Mouse (Mus musculus): ENCODE results near the gene Fam111a. TPM values are rescaled to one million over a fixed set of nuclear protein-coding genes. Genes with fewer than 3 reads are reported as not detected.

The Fam111a gene
- polyA plus RNA-seq, 1 experiment from 2014 or later, result 28.7 TPM

GRCm38 (mm10) chr19:12571687-12572086 lies 26.1 kb downstream of the Fam111a start:
- Histone ChIP-seq H3K4me1 (replicated peaks; ENCODE audit: control insufficient read depth, insufficient read depth, low read length) (peaks cover 2% of the 10 kb centered on the region), H3K36me3 (ENCODE audit: control insufficient read depth, insufficient read depth, low read length) (no peaks in the 10 kb centered on the region), H3K4me2 (ENCODE audit: low read depth, low read length, severe bottlenecking) (no peak overlapping the region), H3K4me3 (ENCODE audit: low read depth, low read length) (no peak overlapping the region), H3K27me3 (ENCODE audit: control insufficient read depth, insufficient read depth, low read length) (no peaks in the 10 kb centered on the region), H3K27ac (ENCODE audit: low read depth, low read length) (no peak overlapping the region), H3K9me3 (ENCODE audit: control insufficient read depth, low read length) (no peaks in the 10 kb centered on the region), H3K9ac (ENCODE audit: low read length) (no peak overlapping the region)
- 87% methylated on average over 1 of the region's 1 CpGs for WGBS
- no peak for DNase-seq (ENCODE audit: low spot score)
- no peak for ATAC-seq (replicated peaks; ENCODE audit: low FRiP score)

DNA sequence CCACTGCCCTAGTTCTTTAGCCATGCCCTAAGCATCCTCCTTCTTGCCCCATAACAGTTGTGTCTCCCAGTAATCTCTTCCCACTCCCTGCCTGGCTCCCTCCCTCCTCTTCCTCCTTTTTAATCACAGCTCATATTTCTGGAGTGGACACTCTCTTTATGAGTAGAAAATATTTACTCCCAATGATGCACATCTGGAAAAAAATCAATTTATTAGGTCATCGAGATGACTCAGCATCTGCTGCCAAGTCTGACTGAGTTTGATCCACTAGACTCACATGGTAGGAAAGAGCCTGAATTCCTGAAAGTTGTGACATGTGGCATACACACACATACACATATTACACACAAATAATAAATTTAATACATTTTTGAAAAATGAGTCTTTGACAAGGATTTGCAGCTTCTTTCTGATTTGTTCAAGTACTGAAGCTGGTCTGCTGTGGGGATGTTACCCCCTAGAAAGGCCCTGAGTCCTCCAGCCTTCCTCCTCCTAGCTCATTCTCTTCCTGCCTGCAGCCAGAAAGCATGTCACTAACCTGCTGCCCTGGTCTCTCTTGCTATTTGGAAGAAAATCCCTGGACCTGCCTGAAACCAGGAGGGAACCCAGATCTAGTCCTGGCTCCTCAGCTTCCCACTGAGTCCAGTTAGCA lies 27.2 kb downstream of the Fam111a start:
- Histone ChIP-seq H3K9me3 (ENCODE audit: control insufficient read depth, low read length) (no peaks in the 10 kb centered on the region), H3K4me1 (replicated peaks; ENCODE audit: control insufficient read depth, insufficient read depth, low read length) (peaks cover 2% of the 10 kb centered on the region), H3K9ac (ENCODE audit: low read length) (peak overlapping the region; percentile 41; the same call in 1 of the 2 replicates), H3K4me3 (ENCODE audit: low read depth, low read length) (no peak overlapping the region), H3K36me3 (ENCODE audit: control insufficient read depth, insufficient read depth, low read length) (no peaks in the 10 kb centered on the region; the same call in 1 of the 2 replicates), H3K27ac (ENCODE audit: low read depth, low read length) (no peak overlapping the region), H3K4me2 (ENCODE audit: low read depth, low read length, severe bottlenecking) (peak overlapping the region; percentile 45; the same call in 1 of the 2 replicates), H3K27me3 (ENCODE audit: control insufficient read depth, insufficient read depth, low read length) (no peaks in the 10 kb centered on the region)
- 86% methylated on average over 1 of the region's 1 CpGs for WGBS
- DNase-seq (ENCODE audit: low spot score), result no peak
- ATAC-seq (replicated peaks; ENCODE audit: low FRiP score), result peak; percentile 56; the same call in 1 of the 2 replicates

- peak overlapping the region; percentile 31 for H3K4me3 ChIP-seq (ENCODE audit: low read depth, low read length)
- H3K27ac ChIP-seq (ENCODE audit: low read depth, low read length), result no peak overlapping the region
- ATAC-seq (replicated peaks; ENCODE audit: low FRiP score), result peak; percentile 100
- WGBS, result 8% methylated on average over 14 of the region's 14 CpGs
- no peaks in the 10 kb centered on the region for H3K27me3 ChIP-seq (ENCODE audit: control insufficient read depth, insufficient read depth, low read length)
- peak overlapping the region; percentile 45 for H3K4me2 ChIP-seq (ENCODE audit: low read depth, low read length, severe bottlenecking)
- peaks cover 2% of the 10 kb centered on the region for H3K4me1 ChIP-seq (replicated peaks; ENCODE audit: control insufficient read depth, insufficient read depth, low read length)
- DNase-seq (ENCODE audit: low spot score), result peak; percentile 87
- peak overlapping the region; percentile 48 for H3K9ac ChIP-seq (ENCODE audit: low read length)
- no peaks in the 10 kb centered on the region for H3K9me3 ChIP-seq (ENCODE audit: control insufficient read depth, low read length)
- peaks cover 4% of the 10 kb centered on the region; the same call in 1 of the 2 replicates for H3K36me3 ChIP-seq (ENCODE audit: control insufficient read depth, insufficient read depth, low read length)
Observed at GRCm38 (mm10) chr19:12573266-12574011, 27.9 kb downstream of the Fam111a start.

GRCm38 (mm10) chr19:12574012-12574407 lies 28.5 kb downstream of the Fam111a start:
- Histone ChIP-seq H3K27me3 (ENCODE audit: control insufficient read depth, insufficient read depth, low read length) (no peaks in the 10 kb centered on the region), H3K36me3 (ENCODE audit: control insufficient read depth, insufficient read depth, low read length) (peaks cover 4% of the 10 kb centered on the region; the same call in 1 of the 2 replicates), H3K4me1 (replicated peaks; ENCODE audit: control insufficient read depth, insufficient read depth, low read length) (peaks cover 2% of the 10 kb centered on the region), H3K9ac (ENCODE audit: low read length) (peak overlapping the region; percentile 48), H3K4me3 (ENCODE audit: low read depth, low read length) (peak overlapping the region; percentile 31), H3K27ac (ENCODE audit: low read depth, low read length) (no peak overlapping the region), H3K9me3 (ENCODE audit: control insufficient read depth, low read length) (no peaks in the 10 kb centered on the region), H3K4me2 (ENCODE audit: low read depth, low read length, severe bottlenecking) (peak overlapping the region; percentile 45)
- ATAC-seq (replicated peaks; ENCODE audit: low FRiP score) (no peak), DNase-seq (ENCODE audit: low spot score) (no peak)
- WGBS, result 21% methylated on average over 5 of the region's 5 CpGs

DNA sequence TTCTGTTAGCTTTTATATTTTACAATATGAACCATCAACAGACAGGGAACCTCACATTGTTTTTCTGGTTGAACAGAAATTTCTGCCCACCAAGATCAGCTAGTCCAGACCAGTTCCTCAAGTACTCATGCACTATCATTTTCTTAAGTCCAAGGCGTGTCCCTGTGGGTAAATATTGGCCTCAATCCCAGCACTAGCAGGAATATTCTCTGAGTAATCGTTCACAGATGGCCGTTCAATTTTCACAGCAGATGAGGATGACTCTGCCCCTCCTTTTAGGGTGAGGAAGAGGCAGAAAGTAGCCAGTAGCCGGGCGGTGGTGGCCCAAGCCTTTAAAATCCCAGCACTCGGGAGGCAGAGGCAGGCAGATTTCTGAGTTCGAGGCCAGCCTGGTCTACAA lies 29.6 kb downstream of the Fam111a start:
- 93% methylated on average over 7 of the region's 7 CpGs for WGBS
- Histone ChIP-seq H3K27me3 (ENCODE audit: control insufficient read depth, insufficient read depth, low read length) (no peaks in the 10 kb centered on the region), H3K4me1 (replicated peaks; ENCODE audit: control insufficient read depth, insufficient read depth, low read length) (peaks cover 2% of the 10 kb centered on the region), H3K27ac (ENCODE audit: low read depth, low read length) (no peak overlapping the region), H3K9ac (ENCODE audit: low read length) (no peak overlapping the region), H3K36me3 (ENCODE audit: control insufficient read depth, insufficient read depth, low read length) (peaks cover 4% of the 10 kb centered on the region; the same call in 1 of the 2 replicates), H3K9me3 (ENCODE audit: control insufficient read depth, low read length) (no peaks in the 10 kb centered on the region), H3K4me2 (ENCODE audit: low read depth, low read length, severe bottlenecking) (no peak overlapping the region), H3K4me3 (ENCODE audit: low read depth, low read length) (no peak overlapping the region)
- DNase-seq (ENCODE audit: low spot score), result no peak
- ATAC-seq (replicated peaks; ENCODE audit: low FRiP score), result no peak

DNA sequence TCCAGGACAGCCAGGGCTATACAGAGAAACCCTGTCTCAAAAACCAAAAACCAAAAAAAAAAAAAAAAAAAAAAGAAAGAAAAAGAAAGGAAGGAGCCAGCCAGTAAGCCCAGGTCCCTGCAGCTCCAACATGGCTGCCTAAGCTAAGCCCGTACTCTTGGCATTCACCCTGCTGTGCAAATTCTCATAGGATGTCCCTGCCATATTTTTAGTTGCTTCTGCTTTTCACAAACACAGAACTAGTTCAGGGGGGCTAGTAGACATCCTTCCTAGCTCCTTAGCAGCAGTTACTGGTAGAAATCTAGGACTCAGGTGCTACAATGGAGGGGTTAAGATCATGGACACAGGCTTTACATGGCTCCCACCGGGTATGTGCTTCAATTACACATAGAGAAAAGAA lies 30.0 kb downstream of the Fam111a start:
- no peaks in the 10 kb centered on the region for H3K27me3 ChIP-seq (ENCODE audit: control insufficient read depth, insufficient read depth, low read length)
- H3K9me3 ChIP-seq (ENCODE audit: control insufficient read depth, low read length), result no peaks in the 10 kb centered on the region
- peaks cover 2% of the 10 kb centered on the region for H3K4me1 ChIP-seq (replicated peaks; ENCODE audit: control insufficient read depth, insufficient read depth, low read length)
- no peak overlapping the region for H3K27ac ChIP-seq (ENCODE audit: low read depth, low read length)
- DNase-seq (ENCODE audit: low spot score) (no peak), ATAC-seq (replicated peaks; ENCODE audit: low FRiP score) (no peak)
- 86% methylated on average over 2 of the region's 2 CpGs for WGBS
- no peak overlapping the region for H3K4me2 ChIP-seq (ENCODE audit: low read depth, low read length, severe bottlenecking)
- no peak overlapping the region for H3K9ac ChIP-seq (ENCODE audit: low read length)
- H3K36me3 ChIP-seq (ENCODE audit: control insufficient read depth, insufficient read depth, low read length), result peaks cover 4% of the 10 kb centered on the region; the same call in 1 of the 2 replicates
- no peak overlapping the region for H3K4me3 ChIP-seq (ENCODE audit: low read depth, low read length)

DNA sequence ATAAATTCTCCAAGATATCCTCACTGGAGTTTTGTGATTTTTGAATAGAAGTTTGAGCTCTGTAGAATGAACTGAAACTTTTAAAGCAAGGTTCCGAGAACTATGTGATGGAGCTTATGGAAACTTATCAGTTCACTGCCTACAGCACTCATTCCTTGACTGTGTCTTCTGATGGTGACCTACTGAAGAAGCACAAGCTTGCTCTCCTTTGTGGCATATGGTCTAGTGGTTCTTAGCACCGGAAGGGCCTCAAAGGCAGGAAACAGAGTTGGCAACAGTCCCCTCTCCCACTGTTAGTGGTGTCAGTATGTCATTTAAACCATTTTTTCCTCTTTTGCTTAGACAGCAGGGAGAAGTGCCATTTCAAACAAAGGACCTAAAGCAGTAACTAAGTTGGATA lies 31.1 kb downstream of the Fam111a start:
- no peak overlapping the region for H3K4me2 ChIP-seq (ENCODE audit: low read depth, low read length, severe bottlenecking)
- H3K27me3 ChIP-seq (ENCODE audit: control insufficient read depth, insufficient read depth, low read length), result no peaks in the 10 kb centered on the region
- DNase-seq (ENCODE audit: low spot score) (no peak), ATAC-seq (replicated peaks; ENCODE audit: low FRiP score) (no peak)
- H3K4me1 ChIP-seq (replicated peaks; ENCODE audit: control insufficient read depth, insufficient read depth, low read length), result peaks cover 2% of the 10 kb centered on the region
- no peak overlapping the region for H3K27ac ChIP-seq (ENCODE audit: low read depth, low read length)
- peaks cover 4% of the 10 kb centered on the region; the same call in 1 of the 2 replicates for H3K36me3 ChIP-seq (ENCODE audit: control insufficient read depth, insufficient read depth, low read length)
- no peak overlapping the region for H3K4me3 ChIP-seq (ENCODE audit: low read depth, low read length)
- no peaks in the 10 kb centered on the region for H3K9me3 ChIP-seq (ENCODE audit: control insufficient read depth, low read length)
- WGBS, result 93% methylated on average over 2 of the region's 2 CpGs
- H3K9ac ChIP-seq (ENCODE audit: low read length), result no peak overlapping the region

DNA sequence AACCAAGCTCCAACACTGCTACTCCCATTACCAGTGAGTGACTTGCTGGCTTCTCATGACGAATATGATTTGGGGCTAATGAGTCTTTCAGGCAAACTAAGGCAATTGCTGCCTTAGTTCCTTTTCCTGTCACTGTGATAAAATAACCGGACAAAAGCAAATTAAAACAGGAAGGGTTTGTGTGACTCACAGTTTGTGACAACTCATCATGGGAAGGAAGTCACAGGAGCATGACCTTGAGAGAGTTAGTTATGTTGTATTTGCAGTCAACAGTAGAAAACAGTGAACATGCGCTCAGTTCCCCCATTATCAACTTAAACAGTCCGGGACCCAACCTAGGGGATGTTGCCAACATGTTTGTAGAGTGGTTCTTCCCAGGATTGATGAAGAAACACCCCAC lies 39.8 kb downstream of the Fam111a start:
- Histone ChIP-seq H3K36me3 (ENCODE audit: control insufficient read depth, insufficient read depth, low read length) (no peaks in the 10 kb centered on the region), H3K27ac (ENCODE audit: low read depth, low read length) (no peak overlapping the region), H3K4me3 (ENCODE audit: low read depth, low read length) (no peak overlapping the region), H3K4me1 (replicated peaks; ENCODE audit: control insufficient read depth, insufficient read depth, low read length) (no peaks in the 10 kb centered on the region), H3K27me3 (ENCODE audit: control insufficient read depth, insufficient read depth, low read length) (no peaks in the 10 kb centered on the region), H3K9me3 (ENCODE audit: control insufficient read depth, low read length) (no peaks in the 10 kb centered on the region), H3K4me2 (ENCODE audit: low read depth, low read length, severe bottlenecking) (no peak overlapping the region), H3K9ac (ENCODE audit: low read length) (no peak overlapping the region)
- ATAC-seq (replicated peaks; ENCODE audit: low FRiP score) (no peak), DNase-seq (ENCODE audit: low spot score) (no peak)
- WGBS, result 85% methylated on average over 4 of the region's 4 CpGs
